Mouse (Mus musculus): ENCODE measurements around the gene Naga.

Naga gene

GRCm38 (mm10) chr15:82337875-82338274 lies 850 bp downstream of the Naga start:
- no peak for DNase-seq (ENCODE audit: low spot score)

GRCm38 (mm10) chr15:82336629-82337028 lies 2.1 kb downstream of the Naga start:
- DNase-seq (ENCODE audit: low spot score), result no peak

- no peak for DNase-seq (ENCODE audit: low spot score)
Measured at GRCm38 (mm10) chr15:82335194-82335593, 3.5 kb downstream of the Naga start.

- no peak for DNase-seq (ENCODE audit: low spot score)
Measured at GRCm38 (mm10) chr15:82325382-82325781, 13.3 kb downstream of the Naga start.

- no peak for DNase-seq (ENCODE audit: low spot score)
Measured at GRCm38 (mm10) chr15:82322195-82322594, 16.5 kb downstream of the Naga start.

GRCm38 (mm10) chr15:82319613-82320012 lies 19.1 kb downstream of the Naga start:
- DNase-seq (ENCODE audit: low spot score), result no peak

GRCm38 (mm10) chr15:82317839-82318238 lies 20.9 kb downstream of the Naga start:
- DNase-seq (ENCODE audit: low spot score), result no peak

GRCm38 (mm10) chr15:82308416-82308815 lies 30.3 kb downstream of the Naga start:
- no peak for DNase-seq (ENCODE audit: low spot score)

- DNase-seq (ENCODE audit: low spot score), result no peak
Measured at GRCm38 (mm10) chr15:82307107-82307506, 31.6 kb downstream of the Naga start.

GRCm38 (mm10) chr15:82298764-82299561 lies 39.8 kb downstream of the Naga start, which contains the start of gene Wbp2nl:
TSS of gene Wbp2nl (plus strand) at chr15:82298954.
- no peak for DNase-seq (ENCODE audit: low spot score)

- DNase-seq (ENCODE audit: low spot score), result no peak
Measured at GRCm38 (mm10) chr15:82294059-82294458, 44.7 kb downstream of the Naga start.

GRCm38 (mm10) chr15:82293271-82293711 lies 45.4 kb downstream of the Naga start:
- DNase-seq (ENCODE audit: low spot score), result no peak

- no peak for DNase-seq (ENCODE audit: low spot score)
Measured at GRCm38 (mm10) chr15:82292851-82293250, 45.9 kb downstream of the Naga start.

GRCm38 (mm10) chr15:82290252-82290651 lies 48.5 kb downstream of the Naga start:
- DNase-seq (ENCODE audit: low spot score), result no peak

GRCm38 (mm10) chr15:82286157-82286556 lies 52.6 kb downstream of the Naga start:
- no peak for DNase-seq (ENCODE audit: low spot score)

- no peak for DNase-seq (ENCODE audit: low spot score)
Measured at GRCm38 (mm10) chr15:82280638-82281037, 58.1 kb downstream of the Naga start.
